Mouse (Mus musculus) liver, embryonic 11.5 days (tissue): ENCODE measurements around the gene Pwp1. TPM values are rescaled to one million over a fixed set of nuclear protein-coding genes. Genes with fewer than 3 reads are reported as not detected.
"Not testable (repeated sequence)": the region's sequence is repeated elsewhere in the genome, so short reads cannot be mapped to it uniquely, and the experiment has no call there.

ENCODE experiments used
- ATAC-seq: fragments of 200-750 bp; cut with Nextera tagmentation; replicated peaks from 2 replicates; pipeline ENCODE4 v1.8.0; 2017; ENCODE audit warnings: moderate number of reproducible peaks, mild to moderate bottlenecking, moderate TSS enrichment, moderate library complexity; ENCODE audit not compliant: low FRiP score
- DNase-seq: peaks from one replicate; pipeline ENCODE4 v3.0.0-alpha.2; 2017; ENCODE audit warnings: low spot score
- H3K27ac ChIP-seq: fragments of 300-500 bp; sonication (generic); 2 replicates; pipeline ENCODE4 v1.5.1; 2014; ENCODE audit warnings: mild to moderate bottlenecking, low read depth, low read length, control low read depth
- H3K27me3 ChIP-seq: fragments of 300-500 bp; sonication (generic); replicated peaks from 2 replicates; pipeline ENCODE4 v1.6.1; 2014; ENCODE audit warnings: low read length, mixed read lengths; ENCODE audit not compliant: control insufficient read depth, insufficient read depth
- H3K36me3 ChIP-seq: fragments of 300-500 bp; sonication (generic); 2 replicates; pipeline ENCODE4 v1.6.1; 2014; ENCODE audit warnings: mild to moderate bottlenecking, low read length, moderate library complexity, mixed read lengths; ENCODE audit not compliant: control insufficient read depth, insufficient read depth
- H3K4me1 ChIP-seq: fragments of 300-500 bp; sonication (generic); replicated peaks from 2 replicates; pipeline ENCODE4 v1.6.1; 2014; ENCODE audit warnings: low read length, mixed read lengths; ENCODE audit not compliant: control insufficient read depth, insufficient read depth
- H3K4me2 ChIP-seq: fragments of 300-500 bp; sonication (generic); 2 replicates; pipeline ENCODE4 v1.6.1; 2014; ENCODE audit warnings: mild to moderate bottlenecking, control low read depth, moderate library complexity
- H3K4me3 ChIP-seq: fragments of 300-500 bp; sonication (generic); 2 replicates; pipeline ENCODE4 v1.5.1; 2014; ENCODE audit warnings: low read depth, low read length, control low read depth
- H3K9ac ChIP-seq: fragments of 300-500 bp; sonication (generic); 2 replicates; pipeline ENCODE4 v1.6.1; 2014; ENCODE audit warnings: low read depth, low read length, control low read depth
- H3K9me3 ChIP-seq: fragments of 300-500 bp; sonication (generic); 2 replicates; pipeline ENCODE4 v1.6.1; 2016; ENCODE audit warnings: low read length, inconsistent platforms, mixed read lengths; ENCODE audit not compliant: control insufficient read depth
- WGBS: fragments of 180-500 bp; shearing (Covaris S2); extraction: QIAGEN DNeasy Blood & Tissue Kit; methylation state at CpG from one replicate; pipeline ENCODE4 v1.1.7; 2014; 5-methylcytosine and 5-hydroxymethylcytosine counted together
- polyA plus RNA-seq: library from polyadenylated mRNA; unstranded; fragments of >200 nt; fragmentation: Nextera tagmentation; extraction: Ambion mirVana; gene quantifications from 2 replicates; pipeline ENCODE4 v1.2.1, GENCODE M21; 2014

The Pwp1 gene
- 87.8 and 99.2 TPM in 2 replicates for polyA plus RNA-seq

- ATAC-seq (peak; percentile 78), DNase-seq (peak; percentile 55)
- H3K4me2 ChIP-seq = peak within 1 kb of the TSS; percentile 72
- peak within 1 kb of the TSS; percentile 51 for H3K4me3 ChIP-seq
- not testable (repeated sequence) for H3K4me1 ChIP-seq, H3K27ac ChIP-seq, H3K27me3 ChIP-seq, H3K36me3 ChIP-seq, H3K9me3 ChIP-seq
- peak within 1 kb of the TSS; percentile 53 for H3K9ac ChIP-seq
- WGBS = 3% methylated on average over 48 of the region's 49 CpGs
Measured at GRCm38 (mm10) chr10:85829085-85829853, at the start of gene Pwp1. Pwp1 (plus strand) TSS chr10:85829494.

- DNase-seq, H3K27ac ChIP-seq, H3K4me2 ChIP-seq, H3K9ac ChIP-seq, H3K36me3 ChIP-seq, H3K4me1 ChIP-seq, H3K4me3 ChIP-seq, ATAC-seq, H3K9me3 ChIP-seq, H3K27me3 ChIP-seq: not testable (repeated sequence)
- 75% methylated on average over 1 of the region's 3 CpGs for WGBS
Measured at GRCm38 (mm10) chr10:85822143-85822696, 7.1 kb upstream of the Pwp1 start.

DNA sequence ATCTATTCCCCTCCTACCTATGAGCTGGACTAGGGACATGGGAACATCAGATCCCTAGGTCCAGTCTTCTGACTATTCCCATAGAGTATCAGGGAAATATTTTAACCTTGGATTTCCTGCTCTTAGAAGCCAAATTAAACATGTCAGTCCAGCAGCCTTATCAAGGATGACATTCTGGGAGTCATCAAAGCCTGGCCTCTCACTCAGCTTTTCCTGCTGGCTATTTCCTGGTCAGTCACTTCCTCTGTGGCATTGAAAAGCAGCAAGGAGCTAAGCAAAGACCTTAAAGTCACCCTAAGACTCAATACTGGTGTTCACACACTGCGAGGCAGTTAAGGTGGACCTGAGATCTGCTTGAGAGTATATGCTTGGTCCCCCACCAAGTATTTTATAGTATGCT is 5.5 kb upstream of the Pwp1 start:
- not testable (repeated sequence) for ATAC-seq, H3K4me1 ChIP-seq

GRCm38 (mm10) chr10:85828722-85829084 is 591 bp upstream of the Pwp1 start:
- 62% methylated on average over 5 of the region's 5 CpGs for WGBS
- not testable (repeated sequence) for H3K9me3 ChIP-seq, DNase-seq, H3K27me3 ChIP-seq, H3K36me3 ChIP-seq, H3K27ac ChIP-seq, H3K4me3 ChIP-seq, H3K4me1 ChIP-seq, H3K9ac ChIP-seq, ATAC-seq
- peak overlapping the region; percentile 72 for H3K4me2 ChIP-seq

More for the DNA sequence above, 5.5 kb upstream of the Pwp1 start:
- H3K27me3 ChIP-seq, H3K4me2 ChIP-seq, H3K27ac ChIP-seq, H3K9ac ChIP-seq, H3K36me3 ChIP-seq, H3K4me3 ChIP-seq, DNase-seq, H3K9me3 ChIP-seq: not testable (repeated sequence)
- WGBS = 44% methylated on average over 1 of the region's 1 CpGs

DNA sequence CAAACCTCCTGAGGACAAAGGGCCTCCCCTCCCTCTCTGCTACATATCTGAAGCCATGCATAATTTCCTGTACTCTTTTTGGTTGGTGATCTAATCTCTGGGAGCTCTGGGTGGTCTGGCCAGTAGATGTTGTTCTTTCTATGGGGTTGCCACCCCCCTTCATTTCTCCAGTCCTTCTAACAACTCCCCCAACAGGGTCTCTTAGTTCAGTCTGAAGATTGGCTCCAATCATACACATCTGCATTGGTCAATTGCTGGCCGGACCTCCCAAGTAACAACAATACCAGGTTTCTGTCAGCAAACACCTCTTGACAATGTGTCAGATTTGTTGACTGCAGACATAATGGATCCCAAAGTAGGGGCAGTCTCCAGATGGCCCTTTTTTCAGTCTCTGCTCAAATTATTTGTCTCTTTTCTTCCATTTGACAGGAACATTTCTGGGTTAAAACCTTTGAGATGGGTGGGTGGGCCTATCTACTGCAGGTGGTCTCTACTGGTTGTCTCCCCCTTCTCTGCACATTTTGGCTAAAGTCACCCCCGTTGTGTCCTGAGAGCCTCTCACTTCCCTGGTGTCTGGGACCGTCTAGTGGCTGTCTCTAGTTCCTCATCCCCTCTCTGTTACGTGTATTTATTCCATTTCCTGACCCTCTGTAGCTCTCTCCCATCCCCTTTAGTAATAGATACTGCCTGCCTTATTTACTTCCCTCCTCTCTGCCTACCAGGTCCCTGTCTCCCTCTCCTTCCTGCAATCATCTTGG is 17.0 kb downstream of the Pwp1 start:
- no peak overlapping the region for H3K9ac ChIP-seq

GRCm38 (mm10) chr10:85871698-85872478 is 42.6 kb downstream of the Pwp1 start:
- peak; percentile 94 for DNase-seq
- under 1% methylated on average over 45 of the region's 55 CpGs for WGBS
- H3K4me3 ChIP-seq = peak overlapping the region; percentile 97
- peak; percentile 92 for ATAC-seq
- peaks cover 8% of the 10 kb centered on the region for H3K4me1 ChIP-seq
- H3K27me3 ChIP-seq = no peaks in the 10 kb centered on the region
- peak overlapping the region; percentile 74 for H3K27ac ChIP-seq
- H3K9ac ChIP-seq = peak overlapping the region; percentile 86
- H3K4me2 ChIP-seq = peak overlapping the region; percentile 84
- H3K9me3 ChIP-seq = no peaks in the 10 kb centered on the region
- H3K36me3 ChIP-seq = peaks cover 18% of the 10 kb centered on the region

More for the DNA sequence above, 17.0 kb downstream of the Pwp1 start:
- no peak for DNase-seq
- no peak overlapping the region for H3K4me3 ChIP-seq
- no peaks in the 10 kb centered on the region for H3K9me3 ChIP-seq
- H3K36me3 ChIP-seq = no peaks in the 10 kb centered on the region
- WGBS = 61% methylated on average over 4 of the region's 4 CpGs
- H3K4me2 ChIP-seq = no peak overlapping the region
- no peaks in the 10 kb centered on the region for H3K27me3 ChIP-seq
- no peaks in the 10 kb centered on the region for H3K4me1 ChIP-seq
- no peak for ATAC-seq
- H3K27ac ChIP-seq = no peak overlapping the region

DNA sequence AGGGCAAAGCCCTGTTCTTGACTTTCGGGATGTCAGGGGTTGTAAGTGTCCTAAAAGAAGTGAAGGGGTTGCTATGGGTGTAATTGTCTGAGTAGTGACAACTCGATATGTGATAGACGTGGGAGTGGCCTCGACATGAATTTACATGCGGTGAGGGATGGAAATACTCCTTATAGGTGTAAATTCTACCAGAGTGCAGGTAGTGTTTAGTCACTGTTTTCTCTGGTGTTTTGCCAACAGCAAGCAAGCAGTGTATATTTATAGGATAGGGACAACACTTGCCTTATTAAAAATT is 43.1 kb downstream of the Pwp1 start:
- 3% methylated on average over 5 of the region's 5 CpGs for WGBS
- ATAC-seq = peak; percentile 58
- Histone ChIP-seq H3K4me3 (peak overlapping the region; percentile 97), H3K27ac (peak overlapping the region; percentile 74; the same call in 1 of the 2 replicates), H3K9ac (peak overlapping the region; percentile 86), H3K36me3 (peaks cover 18% of the 10 kb centered on the region), H3K9me3 (no peaks in the 10 kb centered on the region), H3K4me2 (peak overlapping the region; percentile 84), H3K27me3 (no peaks in the 10 kb centered on the region), H3K4me1 (peaks cover 8% of the 10 kb centered on the region)
- DNase-seq = no peak

GRCm38 (mm10) chr10:85873861-85874544 is 44.7 kb downstream of the Pwp1 start:
- Histone ChIP-seq H3K9ac (no peak overlapping the region), H3K9me3 (no peaks in the 10 kb centered on the region), H3K4me1 (peaks cover 8% of the 10 kb centered on the region), H3K27me3 (no peaks in the 10 kb centered on the region), H3K27ac (no peak overlapping the region), H3K4me2 (no peak overlapping the region), H3K4me3 (no peak overlapping the region), H3K36me3 (peaks cover 22% of the 10 kb centered on the region)
- WGBS = 88% methylated on average over 13 of the region's 13 CpGs
- ATAC-seq (no peak), DNase-seq (no peak)
